ENCODE assay signal across 8 mouse cellular contexts in the genomic region with DNA sequence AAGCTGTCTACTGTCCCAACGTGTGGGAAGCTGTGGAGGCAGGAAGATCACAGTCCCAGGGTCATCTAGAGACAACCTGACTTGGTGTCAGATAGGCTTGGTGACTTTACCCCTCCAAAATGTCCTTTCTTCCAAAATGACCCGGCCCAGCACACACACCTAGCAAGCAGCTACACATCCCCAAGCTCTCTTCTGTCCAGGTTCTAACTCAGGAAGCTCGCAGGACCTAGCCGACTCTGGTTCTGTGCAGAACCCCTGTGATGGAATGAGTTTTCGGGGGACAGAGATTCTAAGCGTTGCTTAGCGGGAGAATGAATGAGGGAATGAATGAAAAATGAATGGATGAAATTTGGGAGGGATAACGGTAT. TPM values are rescaled to one million over a fixed set of nuclear protein-coding genes. Genes with fewer than 3 reads are reported as not detected.
A peak's percentile ranks its signal among the peaks of the same experiment; 100 is the strongest.
DNase-seq lines count a peak whose midpoint lies in the region; ATAC-seq and TF ChIP-seq lines count a peak whose summit lies in the region.

No protein-coding gene starts in this region.

- no peak for ATAC-seq in liver, embryonic 13.5 days (ENCODE audit: low read depth)

- H3K4me2 ChIP-seq in liver, embryonic 13.5 days = peak overlapping the region; percentile 97

- 6% methylated on average over 8 of the region's 8 CpGs for WGBS in liver, embryonic 13.5 days (ENCODE audit: insufficient replicate concordance)

- no peaks in the 10 kb centered on the region for H3K9me3 ChIP-seq in liver, embryonic 13.5 days (replicated peaks)

- DNase-seq in gastrocnemius, adult 2 months = no peak
- no peak for DNase-seq in gastrocnemius, adult 18-20 months (ENCODE audit: low spot score)
- DNase-seq in thymus, postnatal 0 days (ENCODE audit: low spot score) = peak; percentile 5
- DNase-seq in thymus, postnatal 10 days (ENCODE audit: low spot score in 2 of 2) = no peak
- no peak for DNase-seq in liver, embryonic 13.5 days
- DNase-seq in right cerebral cortex, postnatal 4 days = no peak
- no peak for DNase-seq in urinary bladder, postnatal 4 days (ENCODE audit: low spot score in 2 of 2)
- DNase-seq in yolk sac, embryonic 10.5 days (ENCODE audit: low spot score) = no peak

- intact Hi-C loops in gastrocnemius, adult 2 months (cut with DNase I) = no loop called here

- peaks cover 44% of the 10 kb centered on the region for H3K4me1 ChIP-seq in liver, embryonic 13.5 days (replicated peaks)

- H3K36me3 ChIP-seq in liver, embryonic 13.5 days = peaks cover 7% of the 10 kb centered on the region; the same call in 1 of the 2 replicates

- peak overlapping the region; percentile 88 for H3K27ac ChIP-seq in gastrocnemius, adult 2 months
- H3K27ac ChIP-seq in liver, embryonic 13.5 days = peak overlapping the region; percentile 83

- H3K9ac ChIP-seq in liver, embryonic 13.5 days = peak overlapping the region; percentile 89

- no peak for TF ChIP-seq CTCF in gastrocnemius, adult 2 months (IDR thresholded peaks at IDR 0.05)

- H3K27me3 ChIP-seq in liver, embryonic 13.5 days = no peaks in the 10 kb centered on the region

- peak overlapping the region; percentile 96 for H3K4me3 ChIP-seq in gastrocnemius, adult 2 months
- peak overlapping the region; percentile 80 for H3K4me3 ChIP-seq in liver, embryonic 13.5 days (replicated peaks)

RNA-seq across cellular contexts. Expression of a gene that starts 0.3 kb away (rescaled TPM):
- total RNA-seq in gastrocnemius, adult 2 months (2021) = 10 to 100 TPM; 10.6 to 11.2 TPM
- 10 to 100 TPM in 1 of 2 experiments, 1 to 10 TPM in 1; 9.4 to 13.7 TPM for total RNA-seq in gastrocnemius, adult 18-20 months (2021)
- polyA plus RNA-seq in thymus, postnatal 0 days (2015; fragmentation: Nextera tagmentation; extraction: Ambion mirVana) = 45.0 and 45.3 TPM in 2 replicates
- 17.7 and 19.0 TPM in 2 replicates for polyA plus RNA-seq in liver, embryonic 13.5 days (2015; fragmentation: Nextera tagmentation; extraction: Ambion mirVana)

RNA-seq across cellular contexts. Expression of a gene that starts 8.2 kb away (rescaled TPM):
- total RNA-seq in gastrocnemius, adult 2 months (2021) = 1,000 to 10,000 TPM in 1 of 2 experiments, 100 to 1,000 TPM in 1; 932 to 1,039 TPM
- total RNA-seq in gastrocnemius, adult 18-20 months (2021) = 1,000 to 10,000 TPM; 1,014 to 1,053 TPM
- polyA plus RNA-seq in thymus, postnatal 0 days (2015; fragmentation: Nextera tagmentation; extraction: Ambion mirVana) = 6,882 and 7,160 TPM in 2 replicates
- 2,606 and 3,100 TPM in 2 replicates for polyA plus RNA-seq in liver, embryonic 13.5 days (2015; fragmentation: Nextera tagmentation; extraction: Ambion mirVana)

RNA-seq across cellular contexts. Expression of a gene that starts 12.9 kb away (rescaled TPM):
- not detected for total RNA-seq in gastrocnemius, adult 2 months (2021)
- total RNA-seq in gastrocnemius, adult 18-20 months (2021) = under 1 TPM in 1 of 2 experiments, not detected in 1; 0.07 TPM
- polyA plus RNA-seq in thymus, postnatal 0 days (2015; fragmentation: Nextera tagmentation; extraction: Ambion mirVana) = 0.49 and 1.6 TPM in 2 replicates
- polyA plus RNA-seq in liver, embryonic 13.5 days (2015; fragmentation: Nextera tagmentation; extraction: Ambion mirVana) = 0.03 TPM in 2 replicates

RNA-seq across cellular contexts. Expression of a gene that starts 31.7 kb away (rescaled TPM):
- total RNA-seq in gastrocnemius, adult 2 months (2021) = 10 to 100 TPM; 65.6 to 73.1 TPM
- total RNA-seq in gastrocnemius, adult 18-20 months (2021) = 10 to 100 TPM; 72.6 to 76.5 TPM
- 93.8 and 98.6 TPM in 2 replicates for polyA plus RNA-seq in thymus, postnatal 0 days (2015; fragmentation: Nextera tagmentation; extraction: Ambion mirVana)
- polyA plus RNA-seq in liver, embryonic 13.5 days (2015; fragmentation: Nextera tagmentation; extraction: Ambion mirVana) = 70.9 and 76.5 TPM in 2 replicates

RNA-seq across cellular contexts. Expression of a gene that starts 42.4 kb away (rescaled TPM):
- total RNA-seq in gastrocnemius, adult 2 months (2021) = 10 to 100 TPM; 18.1 to 21.5 TPM
- total RNA-seq in gastrocnemius, adult 18-20 months (2021) = 10 to 100 TPM; 18.2 to 21.1 TPM
- 0.36 and 0.85 TPM in 2 replicates for polyA plus RNA-seq in thymus, postnatal 0 days (2015; fragmentation: Nextera tagmentation; extraction: Ambion mirVana)
- polyA plus RNA-seq in liver, embryonic 13.5 days (2015; fragmentation: Nextera tagmentation; extraction: Ambion mirVana) = 0.29 and 0.44 TPM in 2 replicates
